Mouse (Mus musculus): ENCODE results near the gene Glce. TPM values are rescaled to one million over a fixed set of nuclear protein-coding genes. Genes with fewer than 3 reads are reported as not detected.

The Glce gene
- polyA plus RNA-seq, 1 experiment from 2014 or later = 21.9 TPM

DNA sequence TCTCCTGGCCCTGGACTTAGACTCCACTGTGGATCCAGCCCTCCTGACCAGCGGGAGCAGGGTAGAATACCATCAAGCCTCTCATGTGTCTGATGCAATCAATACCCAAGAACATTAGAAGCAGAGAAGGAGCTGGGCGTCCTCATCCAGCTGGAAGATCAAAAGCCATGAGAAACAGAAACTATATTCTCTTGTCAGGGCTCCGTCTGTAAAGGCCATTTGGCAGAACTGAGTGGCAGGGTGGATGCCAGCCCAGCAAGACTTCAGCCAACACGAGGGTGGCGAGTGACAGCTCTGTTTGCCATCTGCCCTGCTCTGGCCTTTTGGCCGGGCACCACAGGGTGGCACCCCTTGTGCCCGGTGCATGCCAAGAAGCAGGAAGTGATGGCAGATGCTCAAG, 30.8 kb upstream of the Glce start:
- no peak overlapping the region for H3K4me3 ChIP-seq
- H3K27ac ChIP-seq = no peak overlapping the region
- H3K27me3 ChIP-seq = no peaks in the 10 kb centered on the region
- H3K4me2 ChIP-seq = no peak overlapping the region
- H3K9ac ChIP-seq = no peak overlapping the region
- no peaks in the 10 kb centered on the region for H3K9me3 ChIP-seq
- WGBS = 68% methylated on average over 7 of the region's 7 CpGs
- no peak for ATAC-seq (ENCODE audit: borderline replicate concordance, extremely low read depth, low FRiP score, low TSS enrichment)
- H3K36me3 ChIP-seq = no peaks in the 10 kb centered on the region
- H3K4me1 ChIP-seq = no peaks in the 10 kb centered on the region

DNA sequence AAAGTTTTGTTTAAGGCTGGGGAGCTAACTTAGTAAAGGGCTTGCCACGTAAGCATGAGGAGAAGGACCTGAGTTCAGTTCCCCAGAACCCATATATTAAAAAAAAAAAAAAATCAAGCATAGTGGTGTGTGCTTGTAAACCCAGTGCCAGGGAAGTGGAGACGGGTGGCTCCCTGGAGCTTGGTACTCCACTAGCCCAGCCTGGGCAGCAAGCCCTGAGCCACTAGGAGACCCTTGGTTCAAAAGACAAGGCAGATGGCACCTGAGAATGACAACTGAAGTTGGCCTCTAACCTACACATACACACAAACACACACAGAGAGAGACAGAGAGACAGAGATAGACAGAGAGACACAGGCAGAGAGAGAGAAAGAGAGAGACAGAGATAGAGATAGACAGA, 30.1 kb upstream of the Glce start:
- H3K36me3 ChIP-seq = no peaks in the 10 kb centered on the region
- no peak overlapping the region for H3K4me3 ChIP-seq
- no peak for ATAC-seq (ENCODE audit: borderline replicate concordance, extremely low read depth, low FRiP score, low TSS enrichment)
- 82% methylated on average over 2 of the region's 2 CpGs for WGBS
- H3K4me1 ChIP-seq = no peaks in the 10 kb centered on the region
- no peak overlapping the region for H3K27ac ChIP-seq
- no peak overlapping the region for H3K9ac ChIP-seq
- no peaks in the 10 kb centered on the region for H3K27me3 ChIP-seq
- H3K4me2 ChIP-seq = no peak overlapping the region
- no peaks in the 10 kb centered on the region for H3K9me3 ChIP-seq

DNA sequence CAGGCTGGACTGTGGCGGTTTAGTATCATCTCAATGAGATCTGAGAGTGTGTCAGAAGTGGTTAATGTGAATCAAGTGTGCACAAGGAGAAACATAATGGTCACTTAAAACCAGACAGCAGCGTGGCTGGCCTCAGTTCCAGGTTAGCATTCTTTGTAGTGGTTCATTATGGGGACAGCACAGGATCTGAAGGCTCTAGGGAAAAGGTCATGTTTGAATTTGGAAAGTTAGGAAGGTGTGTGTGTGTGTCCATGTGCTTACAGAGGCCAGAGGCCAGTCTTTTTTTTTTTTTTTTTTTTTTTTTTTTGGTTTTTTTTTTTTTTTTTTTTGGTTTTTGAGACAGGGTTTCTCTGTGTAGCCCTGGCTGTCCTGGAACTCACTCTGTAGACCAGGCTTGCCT, 22.7 kb upstream of the Glce start:
- WGBS = 65% methylated on average over 2 of the region's 2 CpGs
- Histone ChIP-seq H3K27me3 (no peaks in the 10 kb centered on the region), H3K4me2 (no peak overlapping the region), H3K4me3 (no peak overlapping the region), H3K36me3 (no peaks in the 10 kb centered on the region), H3K9ac (no peak overlapping the region), H3K4me1 (no peaks in the 10 kb centered on the region), H3K27ac (no peak overlapping the region), H3K9me3 (no peaks in the 10 kb centered on the region)
- no peak for ATAC-seq (ENCODE audit: borderline replicate concordance, extremely low read depth, low FRiP score, low TSS enrichment)

DNA sequence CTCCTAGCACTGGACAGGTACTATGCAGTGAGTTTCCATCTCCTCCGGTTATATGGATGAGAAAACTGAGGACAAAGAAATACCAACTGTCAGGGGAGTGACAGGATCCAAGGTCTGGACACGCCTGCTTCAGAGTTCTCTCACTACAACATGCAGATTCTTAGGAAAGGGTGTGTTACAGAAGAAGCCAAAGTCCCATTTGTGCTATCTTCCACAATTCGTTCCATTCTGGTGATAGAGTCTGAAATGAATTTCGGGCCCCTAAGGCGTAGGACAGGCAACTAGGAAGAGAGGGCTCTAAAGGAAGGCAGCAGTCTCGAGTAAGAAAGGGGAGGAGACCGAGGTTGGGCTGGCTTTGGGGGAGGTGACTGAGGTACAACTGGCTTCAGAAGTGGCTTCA, 21.0 kb upstream of the Glce start:
- Histone ChIP-seq H3K27ac (no peak overlapping the region), H3K4me1 (no peaks in the 10 kb centered on the region), H3K27me3 (no peaks in the 10 kb centered on the region), H3K4me2 (no peak overlapping the region), H3K4me3 (no peak overlapping the region), H3K9ac (no peak overlapping the region), H3K36me3 (no peaks in the 10 kb centered on the region), H3K9me3 (no peaks in the 10 kb centered on the region)
- 56% methylated on average over 7 of the region's 7 CpGs for WGBS
- no peak for ATAC-seq (ENCODE audit: borderline replicate concordance, extremely low read depth, low FRiP score, low TSS enrichment)

DNA sequence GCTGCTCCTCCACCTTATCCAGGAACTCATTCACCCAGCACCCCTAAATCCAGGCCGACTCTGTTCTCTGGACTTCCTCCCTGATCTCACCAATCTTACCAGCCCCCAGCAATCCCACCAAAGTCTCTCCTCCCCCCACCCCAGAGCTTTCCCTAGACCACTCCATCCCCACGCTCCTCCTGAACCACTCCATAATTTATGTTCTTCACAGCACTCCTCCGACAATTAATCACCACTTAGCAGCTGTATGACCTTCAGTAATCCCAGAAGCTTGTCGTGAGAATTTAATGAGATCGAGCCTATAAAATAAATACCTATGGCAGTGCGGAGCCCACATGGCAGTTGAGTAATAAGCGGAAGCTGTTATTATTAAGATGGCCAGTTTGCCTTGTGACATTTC, 16.6 kb upstream of the Glce start:
- Histone ChIP-seq H3K27ac (no peak overlapping the region), H3K9me3 (no peaks in the 10 kb centered on the region), H3K4me3 (no peak overlapping the region), H3K36me3 (no peaks in the 10 kb centered on the region), H3K4me1 (peaks cover 4% of the 10 kb centered on the region; the same call in 1 of the 2 replicates), H3K4me2 (no peak overlapping the region), H3K9ac (no peak overlapping the region), H3K27me3 (no peaks in the 10 kb centered on the region)
- ATAC-seq (ENCODE audit: borderline replicate concordance, extremely low read depth, low FRiP score, low TSS enrichment) = no peak
- WGBS = 58% methylated on average over 7 of the region's 7 CpGs

DNA sequence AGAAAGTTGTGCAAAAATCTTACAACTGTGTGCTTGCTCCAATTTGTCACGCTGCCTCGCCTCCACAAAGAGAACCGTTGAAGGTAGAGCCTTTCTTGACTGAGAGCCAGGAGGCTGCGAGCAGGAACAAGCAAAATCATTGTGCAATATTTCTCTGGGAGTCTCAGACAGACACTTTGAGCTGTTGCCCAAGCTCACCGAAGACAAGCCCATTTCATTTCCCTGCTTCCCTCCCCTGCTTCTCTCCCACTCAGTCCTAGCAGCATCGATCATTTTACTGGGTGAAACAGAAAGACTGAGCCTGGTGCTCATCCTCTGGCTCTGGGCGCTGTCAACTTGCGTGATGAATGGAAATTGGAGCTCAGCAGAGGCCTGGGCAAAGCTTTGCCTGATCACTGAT, 14.8 kb upstream of the Glce start:
- H3K27ac ChIP-seq = no peak overlapping the region
- 31% methylated on average over 8 of the region's 8 CpGs for WGBS
- no peak overlapping the region for H3K9ac ChIP-seq
- no peak for ATAC-seq (ENCODE audit: borderline replicate concordance, extremely low read depth, low FRiP score, low TSS enrichment)
- no peaks in the 10 kb centered on the region for H3K9me3 ChIP-seq
- no peak overlapping the region for H3K4me2 ChIP-seq
- no peak overlapping the region for H3K4me3 ChIP-seq
- peaks cover 4% of the 10 kb centered on the region; the same call in 1 of the 2 replicates for H3K4me1 ChIP-seq
- H3K27me3 ChIP-seq = no peaks in the 10 kb centered on the region
- H3K36me3 ChIP-seq = no peaks in the 10 kb centered on the region

DNA sequence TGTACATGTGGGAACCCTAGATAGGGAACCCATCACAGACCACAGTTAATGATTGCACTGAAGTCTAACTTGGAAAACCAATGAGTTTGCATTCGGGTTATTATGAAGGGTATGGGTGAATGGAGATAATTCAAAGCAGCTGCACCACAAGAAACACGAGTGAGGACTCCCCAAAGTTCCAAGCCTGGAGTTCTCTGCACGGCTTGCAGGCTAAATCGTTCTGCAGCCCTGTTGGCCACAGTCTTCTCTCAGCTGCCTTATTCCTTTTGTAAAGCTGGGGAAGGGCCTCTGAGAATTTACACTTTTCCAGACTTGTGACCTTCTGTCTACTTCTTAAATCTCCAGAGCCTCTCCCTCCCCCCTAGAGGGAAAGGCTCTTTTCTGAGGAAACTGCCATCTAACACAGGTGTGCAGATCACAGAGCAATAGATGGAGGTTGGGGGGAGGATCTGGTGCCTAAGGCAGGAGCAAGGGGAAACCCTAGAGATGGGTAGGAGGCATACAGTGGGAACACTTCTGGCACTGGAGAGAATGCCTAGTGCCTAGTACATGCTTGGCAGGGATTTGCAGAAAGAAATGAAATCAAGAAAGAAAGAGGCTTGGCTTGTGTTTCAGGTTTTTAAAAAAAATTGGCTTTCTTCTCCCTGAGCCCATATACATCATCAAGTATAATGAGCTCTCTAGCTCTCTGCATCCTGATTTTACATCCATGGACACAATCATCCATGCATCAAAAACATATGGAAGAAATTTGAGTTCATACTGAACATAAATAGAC, 9.7 kb upstream of the Glce start:
- no peak overlapping the region for H3K9ac ChIP-seq
- no peaks in the 10 kb centered on the region for H3K9me3 ChIP-seq
- WGBS = 78% methylated on average over 4 of the region's 4 CpGs
- H3K4me1 ChIP-seq = no peaks in the 10 kb centered on the region
- H3K36me3 ChIP-seq = no peaks in the 10 kb centered on the region
- ATAC-seq (ENCODE audit: borderline replicate concordance, extremely low read depth, low FRiP score, low TSS enrichment) = no peak
- H3K27me3 ChIP-seq = no peaks in the 10 kb centered on the region
- H3K4me2 ChIP-seq = no peak overlapping the region
- H3K4me3 ChIP-seq = no peak overlapping the region
- H3K27ac ChIP-seq = no peak overlapping the region

DNA sequence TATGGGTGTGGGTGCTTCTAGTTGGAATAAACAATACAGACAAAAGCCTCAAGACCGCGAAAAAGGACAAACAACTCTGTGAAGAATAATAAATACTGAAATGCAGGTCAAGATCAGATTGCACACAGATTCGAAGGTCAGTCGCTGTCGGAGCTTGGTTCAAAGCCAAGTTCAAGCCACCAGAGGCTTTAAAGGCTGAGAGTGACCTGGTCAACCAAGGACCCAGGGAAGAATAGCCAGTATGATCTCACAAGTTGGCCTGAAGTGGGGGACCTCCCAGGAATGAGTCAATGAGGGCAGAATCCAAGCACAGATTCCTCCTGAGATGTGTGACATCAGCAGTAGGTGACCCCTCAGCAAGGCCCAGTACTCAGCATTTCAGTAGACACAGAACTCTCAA, 8.3 kb upstream of the Glce start:
- H3K9ac ChIP-seq = no peak overlapping the region
- H3K27me3 ChIP-seq = no peaks in the 10 kb centered on the region
- H3K4me3 ChIP-seq = no peak overlapping the region
- H3K27ac ChIP-seq = no peak overlapping the region
- no peak for ATAC-seq (ENCODE audit: borderline replicate concordance, extremely low read depth, low FRiP score, low TSS enrichment)
- H3K4me2 ChIP-seq = no peak overlapping the region
- H3K36me3 ChIP-seq = no peaks in the 10 kb centered on the region
- no peaks in the 10 kb centered on the region for H3K4me1 ChIP-seq
- WGBS = 74% methylated on average over 5 of the region's 5 CpGs
- H3K9me3 ChIP-seq = no peaks in the 10 kb centered on the region

DNA sequence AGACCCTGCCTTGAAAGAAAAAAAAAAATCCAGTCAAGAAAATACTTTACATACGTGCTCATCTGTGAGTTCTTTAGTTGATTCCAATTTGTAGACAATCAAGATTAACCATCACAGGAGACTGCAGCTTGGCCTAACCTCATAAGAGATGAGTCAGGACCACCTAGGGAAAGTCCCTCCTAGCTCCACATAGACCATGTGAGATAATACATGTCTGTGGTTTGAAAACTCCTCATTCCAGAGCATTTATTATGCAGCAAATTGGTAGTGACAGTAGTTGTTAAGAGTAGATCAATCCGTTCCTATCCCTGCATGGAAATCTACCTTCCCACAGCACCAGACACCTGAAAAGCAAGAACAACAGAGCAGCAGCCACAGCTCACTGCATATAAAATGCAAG, 5.6 kb upstream of the Glce start:
- ATAC-seq (ENCODE audit: borderline replicate concordance, extremely low read depth, low FRiP score, low TSS enrichment) = no peak
- 86% methylated on average over 2 of the region's 2 CpGs for WGBS

DNA sequence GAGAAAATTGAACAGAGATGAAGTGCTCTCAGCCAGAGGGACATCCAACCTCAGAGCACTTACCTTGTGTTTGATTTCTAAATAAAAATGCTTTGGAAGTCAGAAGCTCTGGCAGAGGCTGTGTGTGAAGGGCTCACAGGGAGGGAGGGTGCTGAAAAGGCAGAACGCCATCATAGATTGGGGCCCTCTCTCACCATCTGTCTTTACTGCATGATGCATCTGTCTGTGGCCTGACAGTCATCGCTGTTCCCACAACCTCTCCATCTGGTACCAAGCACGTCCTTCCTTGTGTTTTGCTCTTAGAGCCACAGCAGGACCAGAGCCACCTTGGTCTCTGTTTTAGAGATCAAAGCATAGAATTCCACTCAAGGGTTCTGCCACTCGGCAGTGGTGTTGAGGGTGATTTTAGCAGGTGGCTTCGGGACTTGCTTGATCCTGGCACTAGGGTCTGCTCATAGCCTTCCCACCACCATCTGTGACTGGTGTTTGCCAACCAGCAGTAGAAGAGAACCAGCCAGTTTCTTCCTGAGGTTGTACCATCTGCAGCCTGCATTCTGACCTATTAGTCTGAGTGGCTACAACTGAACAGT, 3.6 kb upstream of the Glce start:
- Histone ChIP-seq H3K9ac (no peak overlapping the region), H3K9me3 (no peaks in the 10 kb centered on the region), H3K4me1 (peaks cover 6% of the 10 kb centered on the region; the same call in 1 of the 2 replicates), H3K4me2 (no peak overlapping the region), H3K27ac (no peak overlapping the region), H3K27me3 (no peaks in the 10 kb centered on the region), H3K36me3 (no peaks in the 10 kb centered on the region), H3K4me3 (no peak overlapping the region)
- WGBS = 60% methylated on average over 5 of the region's 5 CpGs
- no peak for ATAC-seq (ENCODE audit: borderline replicate concordance, extremely low read depth, low FRiP score, low TSS enrichment)

More for the DNA sequence above, 5.6 kb upstream of the Glce start:
- no peak overlapping the region for H3K27ac ChIP-seq
- no peak overlapping the region for H3K4me3 ChIP-seq
- no peaks in the 10 kb centered on the region for H3K27me3 ChIP-seq
- H3K9ac ChIP-seq = no peak overlapping the region
- no peaks in the 10 kb centered on the region for H3K36me3 ChIP-seq
- H3K9me3 ChIP-seq = no peaks in the 10 kb centered on the region
- no peak overlapping the region for H3K4me2 ChIP-seq
- H3K4me1 ChIP-seq = peaks cover 3% of the 10 kb centered on the region; the same call in 1 of the 2 replicates

DNA sequence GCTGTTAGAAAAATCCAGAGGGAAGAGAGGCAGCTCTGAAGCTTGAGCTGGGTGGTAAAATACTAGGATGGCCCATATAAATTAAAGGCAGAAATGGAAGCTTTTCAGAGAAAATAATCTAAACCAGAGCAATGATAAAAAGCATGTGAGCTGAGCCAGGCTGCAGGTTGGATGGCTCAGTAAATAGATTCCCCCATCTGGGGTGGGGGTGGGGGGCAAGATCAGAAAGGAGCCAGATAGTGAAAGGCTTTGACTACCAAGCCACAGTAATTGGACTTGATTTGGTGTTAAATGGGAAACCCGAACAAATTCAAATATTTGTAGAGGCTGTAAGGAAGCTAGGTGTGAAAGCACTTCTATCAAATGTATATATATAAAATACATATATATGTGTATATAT, 1.8 kb upstream of the Glce start:
- H3K4me2 ChIP-seq = no peak overlapping the region
- H3K9me3 ChIP-seq = no peaks in the 10 kb centered on the region
- no peaks in the 10 kb centered on the region for H3K27me3 ChIP-seq
- no peaks in the 10 kb centered on the region for H3K36me3 ChIP-seq
- no peak overlapping the region for H3K9ac ChIP-seq
- peaks cover 8% of the 10 kb centered on the region; the same call in 1 of the 2 replicates for H3K4me1 ChIP-seq
- H3K4me3 ChIP-seq = no peak overlapping the region
- no peak for ATAC-seq (ENCODE audit: borderline replicate concordance, extremely low read depth, low FRiP score, low TSS enrichment)
- WGBS = 67% methylated on average over 1 of the region's 1 CpGs
- no peak overlapping the region for H3K27ac ChIP-seq

DNA sequence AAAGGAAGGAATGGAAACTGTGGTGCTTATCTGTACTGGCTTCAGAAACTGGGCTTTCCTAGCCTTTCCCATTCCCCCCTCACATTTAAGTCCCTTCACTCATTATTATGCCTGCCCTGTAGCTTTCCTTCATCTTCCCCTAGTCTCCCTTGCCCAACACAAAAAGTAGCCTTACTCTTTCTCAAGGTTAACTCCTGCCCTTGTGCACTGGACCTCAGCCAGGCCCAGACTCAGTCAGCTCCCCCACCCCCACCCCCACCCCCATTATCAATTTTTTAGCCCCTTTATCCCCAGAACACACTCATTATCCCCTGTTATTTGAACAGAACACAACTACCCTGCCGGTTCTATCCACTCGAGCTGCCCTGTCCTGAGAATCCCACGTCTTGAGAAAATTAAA, 1.0 kb upstream of the Glce start:
- ATAC-seq (ENCODE audit: borderline replicate concordance, extremely low read depth, low FRiP score, low TSS enrichment) = no peak
- Histone ChIP-seq H3K4me2 (peak overlapping the region; percentile 67), H3K36me3 (no peaks in the 10 kb centered on the region), H3K4me1 (peaks cover 8% of the 10 kb centered on the region; the same call in 1 of the 2 replicates), H3K9me3 (no peaks in the 10 kb centered on the region), H3K27ac (peak overlapping the region; percentile 69), H3K9ac (peak overlapping the region; percentile 52), H3K27me3 (no peaks in the 10 kb centered on the region), H3K4me3 (peak overlapping the region; percentile 80)
- WGBS = 49% methylated on average over 3 of the region's 3 CpGs
